Mouse (Mus musculus) CD4-positive, CD25-positive, alpha-beta regulatory T cell (primary cell): ENCODE data around the gene Ube2q2. TPM values are rescaled to one million over a fixed set of nuclear protein-coding genes. Genes with fewer than 3 reads are reported as not detected.

Experiments used
- polyA plus RNA-seq: library from polyadenylated mRNA; unstranded; fragments of 100-300 nt; shearing (Covaris generic); gene quantifications from one replicate; pipeline ENCODE4 v1.2.1, GENCODE M21; 2017

The Ube2q2 gene
- 50.3 TPM for polyA plus RNA-seq

GRCm38 (mm10) chr9:55148854-55149498, at the start of gene Ube2q2:
TSS of gene Ube2q2 (plus strand) at chr9:55148854.

GRCm38 (mm10) chr9:55208790-55209481, 60.3 kb downstream of the Ube2q2 start, which contains the start of gene Fbxo22:
TSS of gene Fbxo22 (plus strand) at chr9:55208925.

Other genes with a start within 250 kb of the Ube2q2 start
- 0.44 TPM for gene Hykk, start 231.6 kb upstream of the Ube2q2 start, polyA plus RNA-seq
- gene Psma4, start 198.1 kb upstream of the Ube2q2 start, polyA plus RNA-seq: 242 TPM
- 0.60 TPM for gene AY074887, start 197.9 kb upstream of the Ube2q2 start, polyA plus RNA-seq
- not detected for gene Chrna5, start 168.0 kb upstream of the Ube2q2 start, polyA plus RNA-seq
- gene Chrna3, start 122.3 kb upstream of the Ube2q2 start, polyA plus RNA-seq: not detected
- gene Chrnb4, start 100.1 kb upstream of the Ube2q2 start, polyA plus RNA-seq: 0.05 TPM
- gene Fbxo22, start 60.1 kb downstream of the Ube2q2 start, polyA plus RNA-seq: 50.1 TPM
- gene Nrg4, start 178.0 kb downstream of the Ube2q2 start, polyA plus RNA-seq: 2.2 TPM
- not detected for gene Tmem266, start 178.1 kb downstream of the Ube2q2 start, polyA plus RNA-seq